Mouse (Mus musculus): ENCODE measurements around the gene Tmem232.

DNA sequence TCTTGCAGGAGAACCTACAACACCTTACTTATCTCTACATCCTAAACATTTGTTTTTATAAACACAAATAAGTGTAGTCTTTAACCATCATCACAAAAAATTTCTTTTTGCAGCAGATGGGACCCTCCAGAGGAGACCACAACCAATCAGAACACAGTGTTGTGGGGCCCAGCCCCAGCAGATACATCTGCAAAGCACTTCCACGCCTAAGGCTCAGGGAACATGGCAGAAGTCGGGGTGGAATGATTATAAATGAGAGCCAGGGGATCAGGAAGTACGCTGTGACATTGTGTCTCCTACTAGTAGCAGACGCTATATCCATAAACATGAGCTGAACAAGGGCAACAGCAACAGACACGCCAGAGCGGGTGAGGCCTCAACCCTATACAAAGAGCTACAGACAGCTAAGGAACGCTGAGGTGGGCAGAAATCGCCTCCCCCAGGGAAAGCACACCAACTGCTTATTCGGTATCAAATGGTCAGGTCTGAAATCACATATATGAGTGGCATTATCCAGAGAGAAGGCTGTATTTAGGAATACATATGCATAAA is 156.1 kb downstream of the Tmem232 start:
- TF ChIP-seq GATA1 (IDR thresholded peaks at IDR 0.05; ENCODE audit: borderline replicate concordance, low read length) = no peak
- TF ChIP-seq FLI1 (IDR thresholded peaks at IDR 0.05; ENCODE audit: low read length) = no peak
